Mouse (Mus musculus): ENCODE data around the gene Crtac1. TPM values are rescaled to one million over a fixed set of nuclear protein-coding genes. Genes with fewer than 3 reads are reported as not detected.

Gene Crtac1
- polyA plus RNA-seq, 1 experiment from 2014 or later = 39.7 TPM

GRCm38 (mm10) chr19:42247519-42247918 lies 184.1 kb downstream of the Crtac1 start, which contains the start of gene Golga7b:
TSS of gene Golga7b (plus strand) at chr19:42247574.
- no peaks in the 10 kb centered on the region for H3K4me1 ChIP-seq (replicated peaks)
- no peak for ATAC-seq (ENCODE audit: low FRiP score, low read depth)
- H3K4me3 ChIP-seq = no peak within 1 kb of the TSS
- H3K4me2 ChIP-seq = no peak within 1 kb of the TSS
- no peak within 1 kb of the TSS for H3K27ac ChIP-seq (replicated peaks)
- H3K9ac ChIP-seq = no peak within 1 kb of the TSS
- H3K36me3 ChIP-seq = no peaks in the 10 kb centered on the region
- no peaks in the 10 kb centered on the region; the same call in 1 of the 2 replicates for H3K27me3 ChIP-seq
- H3K9me3 ChIP-seq = no peaks in the 10 kb centered on the region
- WGBS = 86% methylated on average over 3 of the region's 3 CpGs

GRCm38 (mm10) chr19:42246626-42247025 lies 185.0 kb downstream of the Crtac1 start:
- H3K9me3 ChIP-seq = no peaks in the 10 kb centered on the region
- no peak for ATAC-seq (ENCODE audit: low FRiP score, low read depth)
- no peak overlapping the region for H3K27ac ChIP-seq (replicated peaks)
- no peaks in the 10 kb centered on the region; the same call in 1 of the 2 replicates for H3K27me3 ChIP-seq
- no peak overlapping the region for H3K4me2 ChIP-seq
- WGBS = 40% methylated on average over 5 of the region's 5 CpGs
- H3K9ac ChIP-seq = no peak overlapping the region
- no peaks in the 10 kb centered on the region for H3K4me1 ChIP-seq (replicated peaks)
- no peak overlapping the region for H3K4me3 ChIP-seq
- no peaks in the 10 kb centered on the region for H3K36me3 ChIP-seq

DNA sequence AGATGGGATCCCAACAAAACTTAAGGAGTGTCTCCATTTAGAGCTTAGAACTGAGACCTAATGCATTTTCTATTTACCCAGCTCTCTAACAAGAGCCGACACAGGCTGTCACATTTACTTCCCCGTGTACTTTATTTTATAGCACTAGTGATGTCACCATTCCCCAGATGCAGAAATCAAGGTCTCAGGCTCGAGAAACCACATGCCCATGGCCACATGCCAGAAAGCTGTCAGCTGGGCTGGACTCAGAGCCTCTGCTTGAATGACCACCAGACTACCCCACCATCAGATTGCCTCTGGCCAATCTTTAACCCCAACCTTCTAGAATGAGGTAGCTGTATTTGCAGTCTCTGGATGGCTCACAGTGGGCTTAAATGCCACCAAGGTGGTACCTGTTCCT lies 188.2 kb downstream of the Crtac1 start:
- no peak overlapping the region for H3K9ac ChIP-seq
- WGBS = 65% methylated on average over 3 of the region's 3 CpGs
- ATAC-seq (ENCODE audit: low FRiP score, low read depth) = no peak
- H3K4me1 ChIP-seq (replicated peaks) = no peaks in the 10 kb centered on the region
- H3K9me3 ChIP-seq = no peaks in the 10 kb centered on the region
- no peak overlapping the region for H3K27ac ChIP-seq (replicated peaks)
- no peaks in the 10 kb centered on the region for H3K36me3 ChIP-seq
- H3K4me2 ChIP-seq = no peak overlapping the region
- H3K4me3 ChIP-seq = no peak overlapping the region
- H3K27me3 ChIP-seq = no peaks in the 10 kb centered on the region

DNA sequence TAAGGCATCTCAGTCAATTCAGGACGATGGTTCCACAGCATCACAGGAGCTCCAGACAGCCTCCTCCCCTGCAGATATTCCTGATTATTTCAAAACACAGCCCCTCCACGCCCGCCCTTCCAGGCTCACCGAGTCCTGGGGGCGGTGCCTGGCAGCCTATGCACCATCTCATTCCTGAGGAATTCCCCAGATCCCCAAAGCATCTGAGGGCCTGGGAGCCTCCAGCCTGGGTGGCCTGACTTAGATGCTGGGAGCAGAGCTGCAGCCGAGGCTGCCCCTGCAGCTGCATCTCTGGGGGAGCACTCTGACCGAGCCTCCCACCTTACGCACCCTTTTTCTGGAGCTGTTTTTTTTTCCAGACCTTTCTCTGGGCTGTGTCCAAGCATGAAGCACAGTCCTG lies 190.7 kb downstream of the Crtac1 start:
- H3K9me3 ChIP-seq = no peaks in the 10 kb centered on the region
- no peak overlapping the region for H3K9ac ChIP-seq
- H3K4me2 ChIP-seq = no peak overlapping the region
- H3K27me3 ChIP-seq = no peaks in the 10 kb centered on the region
- no peak overlapping the region for H3K27ac ChIP-seq (replicated peaks)
- H3K4me1 ChIP-seq (replicated peaks) = peaks cover 8% of the 10 kb centered on the region
- 51% methylated on average over 8 of the region's 8 CpGs for WGBS
- no peaks in the 10 kb centered on the region for H3K36me3 ChIP-seq
- ATAC-seq (ENCODE audit: low FRiP score, low read depth) = no peak
- no peak overlapping the region for H3K4me3 ChIP-seq

- H3K36me3 ChIP-seq = no peaks in the 10 kb centered on the region
- H3K4me1 ChIP-seq (replicated peaks) = peaks cover 8% of the 10 kb centered on the region
- H3K9ac ChIP-seq = no peak overlapping the region
- no peak overlapping the region for H3K4me3 ChIP-seq
- no peak overlapping the region for H3K4me2 ChIP-seq
- WGBS = 70% methylated on average over 7 of the region's 7 CpGs
- no peak overlapping the region for H3K27ac ChIP-seq (replicated peaks)
- H3K27me3 ChIP-seq = no peaks in the 10 kb centered on the region
- no peak for ATAC-seq (ENCODE audit: low FRiP score, low read depth)
- no peaks in the 10 kb centered on the region for H3K9me3 ChIP-seq
Measured at GRCm38 (mm10) chr19:42238341-42238715, 193.3 kb downstream of the Crtac1 start.

DNA sequence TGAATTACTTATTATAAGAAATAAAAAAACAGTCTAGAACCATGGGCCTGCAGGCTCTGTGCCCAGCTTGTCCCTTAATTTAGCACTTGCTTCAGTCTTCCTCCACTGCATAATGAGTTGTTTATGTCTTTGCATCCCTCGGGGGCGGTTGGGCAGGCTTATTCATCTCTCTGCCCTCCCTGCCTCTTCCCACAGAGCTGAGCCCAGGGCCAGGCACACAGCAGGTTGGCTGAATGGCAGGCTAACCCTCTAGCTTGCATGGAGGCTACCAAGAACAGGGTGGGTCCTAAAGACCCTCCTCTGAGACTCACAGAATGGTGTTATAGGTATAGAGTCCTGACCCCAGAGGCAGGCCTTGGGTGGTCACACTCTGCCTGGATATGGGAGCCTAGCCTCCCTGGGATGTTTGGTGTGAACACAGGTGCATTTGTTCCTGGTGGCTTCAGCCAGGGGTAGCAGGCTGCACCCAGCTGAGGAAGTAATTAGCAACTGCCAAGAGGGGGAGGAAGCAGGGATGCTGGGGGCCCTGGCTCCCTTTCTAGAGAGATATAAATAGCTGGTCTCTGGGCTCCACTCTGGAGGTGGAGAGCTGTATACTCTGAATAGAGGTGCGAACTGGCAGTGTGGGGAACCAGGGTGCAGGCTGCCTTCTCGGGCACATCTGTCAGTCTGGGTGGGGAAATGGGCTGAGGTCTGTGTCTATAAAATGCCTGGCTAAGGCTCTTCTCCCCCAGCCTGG lies 193.8 kb downstream of the Crtac1 start:
- no peak overlapping the region for H3K27ac ChIP-seq (replicated peaks)
- H3K4me3 ChIP-seq = no peak overlapping the region
- no peak overlapping the region for H3K9ac ChIP-seq
- H3K4me2 ChIP-seq = no peak overlapping the region
- H3K27me3 ChIP-seq = no peaks in the 10 kb centered on the region
- peaks cover 8% of the 10 kb centered on the region for H3K4me1 ChIP-seq (replicated peaks)
- no peaks in the 10 kb centered on the region for H3K36me3 ChIP-seq
- H3K9me3 ChIP-seq = no peaks in the 10 kb centered on the region
- WGBS = 25% methylated on average over 4 of the region's 4 CpGs
- ATAC-seq (ENCODE audit: low FRiP score, low read depth) = peak; percentile 54; the same call in 1 of the 2 replicates

Small RNA genes lying within 50 kb of the gene (microRNA-seq; reads per million reads assigned to microRNA genes)
- gene Gm26339 (not detected), gene Mir3085 (2.6 reads per million, percentile 9 among the genes with 10 or more reads in this experiment)

Other genes starting within 250 kb of the Crtac1 start
- gene Sfrp5, start 229.5 kb downstream of the Crtac1 start, polyA plus RNA-seq (2015; fragmentation: Nextera tagmentation; extraction: Ambion mirVana) = 3.2 and 4.0 TPM in 2 replicates
- gene Golga7b, start 184.2 kb downstream of the Crtac1 start, polyA plus RNA-seq (2015; fragmentation: Nextera tagmentation; extraction: Ambion mirVana) = 61.7 and 68.4 TPM in 2 replicates
- 10.9 and 13.0 TPM in 2 replicates for gene R3hcc1l, start 87.0 kb upstream of the Crtac1 start, polyA plus RNA-seq (2015; fragmentation: Nextera tagmentation; extraction: Ambion mirVana)
- gene Loxl4, start 181.0 kb upstream of the Crtac1 start, polyA plus RNA-seq (2015; fragmentation: Nextera tagmentation; extraction: Ambion mirVana) = 0.24 TPM in 1 of 2 replicates, not detected in the other

Measured in hindbrain, embryonic 15.5 days (tissue).